Mouse (Mus musculus) liver, adult 2 months (tissue): ENCODE data around the gene Cd68.

Experiments
- CTCF ChIP-seq: fragments of 200-500 bp; IDR thresholded peaks from 2 replicates; pipeline ENCODE4 v1.5.1; 2011; ENCODE audit warnings: low read depth, low read length, control low read depth
- POLR2A ChIP-seq: fragments of 200-500 bp; IDR thresholded peaks from 2 replicates; pipeline ENCODE4 v1.6.1; 2011; ENCODE audit warnings: low read length, control low read depth; ENCODE audit not compliant: insufficient read depth; ENCODE audit errors: extremely low read depth

DNA sequence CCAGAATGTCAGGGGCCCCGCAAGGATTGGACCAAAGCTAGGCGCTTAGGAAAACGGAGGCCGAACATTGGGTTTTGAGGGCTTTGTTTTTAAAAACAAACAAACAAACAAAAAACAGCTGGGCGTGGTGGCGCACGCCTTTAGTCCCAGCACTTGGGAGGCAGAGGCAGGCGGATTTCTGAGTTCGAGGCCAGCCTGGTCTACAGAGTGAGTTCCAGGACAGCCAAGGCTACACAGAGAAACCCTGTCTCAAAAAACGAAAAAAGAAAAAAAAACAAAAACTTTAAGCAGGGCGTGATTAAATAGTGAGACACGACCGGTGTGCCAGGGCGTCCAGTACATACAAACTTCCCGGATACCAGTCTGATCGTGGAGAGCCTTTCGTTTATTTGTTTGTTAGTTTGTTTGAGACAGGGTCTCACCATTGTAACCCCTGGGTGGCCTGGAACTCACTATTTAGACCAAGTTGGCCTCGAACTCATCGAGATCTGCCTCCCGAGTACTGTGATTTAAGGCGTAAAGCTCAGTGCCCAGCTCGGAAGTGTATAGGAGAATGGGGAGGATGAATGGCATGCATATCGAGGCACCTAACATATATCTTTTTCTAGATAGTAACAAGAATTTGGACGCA, 16.4 kb upstream of the Cd68 start:
- TF ChIP-seq CTCF (no peak), POLR2A (no peak)
